Mouse (Mus musculus) Patski (cell line): ENCODE data around the gene Actr1a. TPM values are rescaled to one million over a fixed set of nuclear protein-coding genes. Genes with fewer than 3 reads are reported as not detected.

Experiments used
- ATAC-seq: fragments of 100-300 bp; one replicate; pipeline ENCODE4 v1.8.0; 2021
- CTCF ChIA-PET: fragments of 350-600 bp; sonication (Branson Sonifier 250); formaldehyde crosslinking; loops from one replicate; lab custom pipeline; 2022; ENCODE audit warnings: inconsistent platforms; lab: Charles Lee
- POLR2A ChIA-PET: fragments of 350-600 bp; sonication (Branson Sonifier 250); formaldehyde crosslinking; loops from one replicate; lab custom pipeline; 2022; ENCODE audit warnings: antibody characterized with exemption, inconsistent platforms; lab: Charles Lee
- DNase-seq: peaks from one replicate; pipeline ENCODE4 v3.0.0-alpha.2; 2011; ENCODE audit warnings: low read depth, low spot score
- H3K27me3 ChIP-seq: fragments of 371-371 bp; one replicate; pipeline ENCODE4 v1.5.1; 2021
- CTCF ChIP-seq: fragments of 100-300 bp; IDR thresholded peaks from one replicate; pipeline ENCODE4 v1.5.1; 2021
- in situ Hi-C: fragments of 300-500 bp; cut with MboI; formaldehyde crosslinking; loops from 3 replicates; pipeline ENCODE4 v1.11.1; 2018; ENCODE audit warnings: low pct_unique_long_range_greater_than_20kb, mixed read lengths
- polyA plus RNA-seq: library from polyadenylated mRNA; unstranded; gene quantifications from one replicate; pipeline ENCODE4 v1.2.3, GENCODE M21; 2021

Actr1a gene
- polyA plus RNA-seq, 1 experiment from 2014 or later: 159 TPM

- no peaks in the 10 kb centered on the region for H3K27me3 ChIP-seq
- CTCF ChIA-PET: interaction anchor here (1.0 to 2.1 kb wide), 5 partner anchors 10 to 26 kb away, joined by 3 to 9 read pairs (median 5); partner anchors contain the start of gene Sufu
- ATAC-seq (no peak), DNase-seq (peak; percentile 12)
- no peak for TF ChIP-seq CTCF
- in situ Hi-C loops: no loop called here
- POLR2A ChIA-PET: interaction anchor here (1.7 kb wide), 1 partner anchor 25 kb away, joined by 6 read pairs; no protein-coding TSS in a partner anchor
Observed at GRCm38 (mm10) chr19:46422384-46423338, 27.1 kb upstream of the Actr1a start.

GRCm38 (mm10) chr19:46420410-46420809, 24.9 kb upstream of the Actr1a start:
- ChIA-PET POLR2A (no interaction called here), CTCF (interaction anchor here (1.7 to 1.9 kb wide), 2 partner anchors 11 to 15 kb away, joined by 4 to 5 read pairs; no protein-coding TSS in a partner anchor)
- TF ChIP-seq CTCF: no peak
- no peaks in the 10 kb centered on the region for H3K27me3 ChIP-seq
- DNase-seq (no peak), ATAC-seq (no peak)
- in situ Hi-C loops: no loop called here

GRCm38 (mm10) chr19:46418051-46418450, 22.5 kb upstream of the Actr1a start:
- CTCF ChIA-PET: interaction anchor here (1.2 to 1.7 kb wide), 3 partner anchors 18 to 26 kb away, joined by 3 to 6 read pairs (median 3); partner anchors contain the start of gene Sufu

GRCm38 (mm10) chr19:46416276-46416675, 20.7 kb upstream of the Actr1a start:
- ChIA-PET POLR2A (interaction anchor here (1.1 kb wide), 1 partner anchor 87 kb away, joined by 3 read pairs; no protein-coding TSS in a partner anchor), CTCF (interaction anchor here (1.2 to 2.3 kb wide), 4 partner anchors 19 to 36 kb away, joined by 3 to 7 read pairs (median 5); partner anchors contain the start of gene Sufu)
- DNase-seq (no peak), ATAC-seq (no peak)
- no peak for TF ChIP-seq CTCF
- H3K27me3 ChIP-seq: no peaks in the 10 kb centered on the region
- in situ Hi-C loops: no loop called here

More at GRCm38 (mm10) chr19:46418051-46418450, 22.5 kb upstream of the Actr1a start:
- no peak for TF ChIP-seq CTCF
- POLR2A ChIA-PET: no interaction called here
- ATAC-seq (no peak), DNase-seq (no peak)
- H3K27me3 ChIP-seq: no peaks in the 10 kb centered on the region
- in situ Hi-C loops: no loop called here

- no peaks in the 10 kb centered on the region for H3K27me3 ChIP-seq
- in situ Hi-C loops: no loop called here
- ATAC-seq (no peak), DNase-seq (no peak)
- no peak for TF ChIP-seq CTCF
- CTCF ChIA-PET: interaction anchor here (0.9 to 2.3 kb wide), 5 partner anchors 8 to 30 kb away, joined by 3 to 7 read pairs (median 5); no protein-coding TSS in a partner anchor
- POLR2A ChIA-PET: no interaction called here
Observed at GRCm38 (mm10) chr19:46414486-46414885, 18.9 kb upstream of the Actr1a start.

GRCm38 (mm10) chr19:46413969-46414368, 18.4 kb upstream of the Actr1a start:
- ChIA-PET CTCF (interaction anchor here (2.3 kb wide), 1 partner anchor 31 kb away, joined by 5 read pairs; no protein-coding TSS in a partner anchor), POLR2A (interaction anchor here (1.2 kb wide), 1 partner anchor 12 kb away, joined by 4 read pairs; no protein-coding TSS in a partner anchor)
- no peak for DNase-seq
- H3K27me3 ChIP-seq: no peaks in the 10 kb centered on the region
- no peak for ATAC-seq
- in situ Hi-C loops: no loop called here
- TF ChIP-seq CTCF: no peak

- in situ Hi-C loops: no loop called here
- DNase-seq (no peak), ATAC-seq (no peak)
- TF ChIP-seq CTCF: no peak
- CTCF ChIA-PET: interaction anchor here (1.2 to 1.7 kb wide), 2 partner anchors 10 to 15 kb away, joined by 3 to 5 read pairs; partner anchors contain the start of gene Sufu
- POLR2A ChIA-PET: interaction anchor here (0.6 to 1.2 kb wide), 2 partner anchors 16 to 942 kb away, joined by 3 to 6 read pairs; partner anchors contain the start of gene Sufu
- H3K27me3 ChIP-seq: no peaks in the 10 kb centered on the region
Observed at GRCm38 (mm10) chr19:46412056-46412805, 16.7 kb upstream of the Actr1a start.

- DNase-seq (no peak), ATAC-seq (no peak)
- no peaks in the 10 kb centered on the region for H3K27me3 ChIP-seq
- ChIA-PET POLR2A (no interaction called here), CTCF (no interaction called here)
- in situ Hi-C loops: no loop called here
- TF ChIP-seq CTCF: no peak
Observed at GRCm38 (mm10) chr19:46409506-46409905, 14.0 kb upstream of the Actr1a start.

GRCm38 (mm10) chr19:46406592-46407386, 11.2 kb upstream of the Actr1a start:
- ChIA-PET POLR2A (interaction anchor here (0.9 to 3.7 kb wide), 3 partner anchors 9 to 94 kb away, joined by 3 to 20 read pairs (median 5); partner anchors contain the start of gene Sufu), CTCF (interaction anchor here (0.9 to 3.2 kb wide), 10 partner anchors 8 to 101 kb away, joined by 3 to 20 read pairs (median 3); partner anchors contain the start of gene Sufu)
- DNase-seq (peak; percentile 69), ATAC-seq (peak; percentile 80)
- no peaks in the 10 kb centered on the region for H3K27me3 ChIP-seq
- no peak for TF ChIP-seq CTCF
- in situ Hi-C loops: no loop called here
